Mouse (Mus musculus): Measurements from ENCODE around the gene Coro2a. TPM values are rescaled to one million over a fixed set of nuclear protein-coding genes. Genes with fewer than 3 reads are reported as not detected.

Gene Coro2a
- polyA plus RNA-seq (2012; fragmentation: generic; extraction: Trizol) = 0.33 TPM
- long read RNA-seq, experiment 1 = 0 reads
- long read RNA-seq, experiment 2, full-length matches to known transcripts = 7 of 8 reads
- long read RNA-seq, experiment 2, partial matches to known transcripts = 0 of 8 reads
- long read RNA-seq, experiment 2, other reads (novel, unspliced or antisense) = 1 of 8 reads

GRCm38 (mm10) chr4:46601844-46602423 is at the start of gene Coro2a:
TSS of gene Coro2a (minus strand) at chr4:46602202.
- H3K4me3 ChIP-seq (ENCODE audit: insufficient read depth, poor library complexity, severe bottlenecking) = peak within 1 kb of the TSS; percentile 18
- peaks cover 41% of the 10 kb centered on the region for H3K27me3 ChIP-seq (ENCODE audit: control insufficient read depth, insufficient read depth, insufficient read length)
- no peaks in the 10 kb centered on the region for H3K36me3 ChIP-seq (ENCODE audit: control insufficient read depth, insufficient read depth)
- H3K79me3 ChIP-seq (ENCODE audit: low read depth) = no peaks in the 10 kb centered on the region
- H3ac ChIP-seq (ENCODE audit: control insufficient read depth, insufficient read length, low read depth) = peak within 1 kb of the TSS; percentile 64
- no peaks in the 10 kb centered on the region for H3K79me2 ChIP-seq (ENCODE audit: control insufficient read depth, insufficient read depth)
- TF ChIP-seq USF1 (IDR thresholded peaks at IDR 0.05; ENCODE audit: low read depth) (no peak), MAX (IDR thresholded peaks at IDR 0.05) (peak; percentile 23), CTCF (IDR thresholded peaks at IDR 0.05; ENCODE audit: control insufficient read depth, insufficient read depth, insufficient read length) (peak; percentile 90), FOSL1 (IDR thresholded peaks at IDR 0.05; ENCODE audit: insufficient read depth, low read length, poor library complexity, severe bottlenecking) (no peak), MYOD1 (IDR thresholded peaks at IDR 0.05; ENCODE audit: control insufficient read depth, insufficient read length, low read depth) (no peak)

- no peaks in the 10 kb centered on the region for H3K79me3 ChIP-seq (ENCODE audit: low read depth)
- H3K79me2 ChIP-seq (ENCODE audit: control insufficient read depth, insufficient read depth) = no peaks in the 10 kb centered on the region
- H3K27me3 ChIP-seq (ENCODE audit: control insufficient read depth, insufficient read depth, insufficient read length) = peaks cover 7% of the 10 kb centered on the region
- peak within 1 kb of the TSS; percentile 74 for H3ac ChIP-seq (ENCODE audit: control insufficient read depth, insufficient read length, low read depth)
- no peaks in the 10 kb centered on the region for H3K36me3 ChIP-seq (ENCODE audit: control insufficient read depth, insufficient read depth)
- peak within 1 kb of the TSS; percentile 41 for H3K4me3 ChIP-seq (ENCODE audit: insufficient read depth, poor library complexity, severe bottlenecking)
- no peak for TF ChIP-seq CTCF (IDR thresholded peaks at IDR 0.05; ENCODE audit: control insufficient read depth, insufficient read depth, insufficient read length)
- no peak for TF ChIP-seq MYOD1 (IDR thresholded peaks at IDR 0.05; ENCODE audit: control insufficient read depth, insufficient read length, low read depth)
- TF ChIP-seq MYOG (IDR thresholded peaks at IDR 0.05; ENCODE audit: control insufficient read depth, extremely low read depth, insufficient read length) = no peak
- no peak for TF ChIP-seq USF1 (IDR thresholded peaks at IDR 0.05; ENCODE audit: low read depth)
- TF ChIP-seq MAX (IDR thresholded peaks at IDR 0.05) = peak; percentile 48
These were observed 48.2 kb upstream of the Coro2a start, which contains the start of gene Tbc1d2 for GRCm38 (mm10) chr4:46650086-46650753. TSS of gene Tbc1d2 (minus strand) at chr4:46650209.

- Histone ChIP-seq H3K79me3 (ENCODE audit: low read depth) (no peaks in the 10 kb centered on the region), H3K4me3 (ENCODE audit: insufficient read depth, poor library complexity, severe bottlenecking) (peak overlapping the region; percentile 41), H3K27me3 (ENCODE audit: control insufficient read depth, insufficient read depth, insufficient read length) (peaks cover 7% of the 10 kb centered on the region), H3K36me3 (ENCODE audit: control insufficient read depth, insufficient read depth) (no peaks in the 10 kb centered on the region), H3K79me2 (ENCODE audit: control insufficient read depth, insufficient read depth) (no peaks in the 10 kb centered on the region), H3ac (ENCODE audit: control insufficient read depth, insufficient read length, low read depth) (no peak overlapping the region)
- TF ChIP-seq MYOD1 (IDR thresholded peaks at IDR 0.05; ENCODE audit: control insufficient read depth, insufficient read length, low read depth) = no peak
- TF ChIP-seq CEBPB (IDR thresholded peaks at IDR 0.05; ENCODE audit: low read depth) = no peak
- no peak for TF ChIP-seq USF1 (IDR thresholded peaks at IDR 0.05; ENCODE audit: low read depth)
- TF ChIP-seq MYOG (IDR thresholded peaks at IDR 0.05; ENCODE audit: control insufficient read depth, extremely low read depth, insufficient read length) = no peak
- TF ChIP-seq FOSL1 (IDR thresholded peaks at IDR 0.05; ENCODE audit: insufficient read depth, low read length, poor library complexity, severe bottlenecking) = no peak
- no peak for TF ChIP-seq CTCF (IDR thresholded peaks at IDR 0.05; ENCODE audit: control insufficient read depth, insufficient read depth, insufficient read length)
- no peak for TF ChIP-seq MAX (IDR thresholded peaks at IDR 0.05)
These were observed 47.2 kb upstream of the Coro2a start for GRCm38 (mm10) chr4:46649161-46649560.

- H3K79me2 ChIP-seq (ENCODE audit: control insufficient read depth, insufficient read depth) = no peaks in the 10 kb centered on the region
- no peaks in the 10 kb centered on the region for H3K79me3 ChIP-seq (ENCODE audit: low read depth)
- no peaks in the 10 kb centered on the region for H3K27me3 ChIP-seq (ENCODE audit: control insufficient read depth, insufficient read depth, insufficient read length)
- H3K4me3 ChIP-seq (ENCODE audit: insufficient read depth, poor library complexity, severe bottlenecking) = no peak overlapping the region
- TF ChIP-seq USF1 (IDR thresholded peaks at IDR 0.05; ENCODE audit: low read depth) (no peak), CTCF (IDR thresholded peaks at IDR 0.05; ENCODE audit: control insufficient read depth, insufficient read depth, insufficient read length) (no peak), MAX (IDR thresholded peaks at IDR 0.05) (no peak), MYOD1 (IDR thresholded peaks at IDR 0.05; ENCODE audit: control insufficient read depth, insufficient read length, low read depth) (no peak), MYOG (IDR thresholded peaks at IDR 0.05; ENCODE audit: control insufficient read depth, extremely low read depth, insufficient read length) (no peak), CEBPB (IDR thresholded peaks at IDR 0.05; ENCODE audit: low read depth) (no peak), FOSL1 (IDR thresholded peaks at IDR 0.05; ENCODE audit: insufficient read depth, low read length, poor library complexity, severe bottlenecking) (no peak)
- H3K36me3 ChIP-seq (ENCODE audit: control insufficient read depth, insufficient read depth) = no peaks in the 10 kb centered on the region
- H3ac ChIP-seq (ENCODE audit: control insufficient read depth, insufficient read length, low read depth) = no peak overlapping the region
These were observed 41.7 kb upstream of the Coro2a start for GRCm38 (mm10) chr4:46643676-46644112.

- Histone ChIP-seq H3K4me3 (ENCODE audit: insufficient read depth, poor library complexity, severe bottlenecking) (no peak overlapping the region), H3K27me3 (ENCODE audit: control insufficient read depth, insufficient read depth, insufficient read length) (no peaks in the 10 kb centered on the region), H3ac (ENCODE audit: control insufficient read depth, insufficient read length, low read depth) (no peak overlapping the region), H3K79me2 (ENCODE audit: control insufficient read depth, insufficient read depth) (no peaks in the 10 kb centered on the region), H3K36me3 (ENCODE audit: control insufficient read depth, insufficient read depth) (no peaks in the 10 kb centered on the region), H3K79me3 (ENCODE audit: low read depth) (no peaks in the 10 kb centered on the region)
- TF ChIP-seq MYOD1 (IDR thresholded peaks at IDR 0.05; ENCODE audit: control insufficient read depth, insufficient read length, low read depth) = no peak
- TF ChIP-seq MAX (IDR thresholded peaks at IDR 0.05) = no peak
- no peak for TF ChIP-seq CEBPB (IDR thresholded peaks at IDR 0.05; ENCODE audit: low read depth)
- TF ChIP-seq FOSL1 (IDR thresholded peaks at IDR 0.05; ENCODE audit: insufficient read depth, low read length, poor library complexity, severe bottlenecking) = no peak
- TF ChIP-seq MYOG (IDR thresholded peaks at IDR 0.05; ENCODE audit: control insufficient read depth, extremely low read depth, insufficient read length) = no peak
- no peak for TF ChIP-seq CTCF (IDR thresholded peaks at IDR 0.05; ENCODE audit: control insufficient read depth, insufficient read depth, insufficient read length)
- no peak for TF ChIP-seq USF1 (IDR thresholded peaks at IDR 0.05; ENCODE audit: low read depth)
These were observed 41.1 kb upstream of the Coro2a start for GRCm38 (mm10) chr4:46642924-46643675.

All from C2C12 (cell line).